Mouse (Mus musculus) urinary bladder, adult 18-20 months (tissue): ENCODE measurements around the gene Syde1.

Experiments
- DNase-seq, 2 experiments: peaks; one replicate each; pipeline ENCODE4 v3.0.0; 2022; ENCODE audit warnings: low spot score in 2 of 2, mixed read lengths in 2 of 2

Gene Syde1

DNA sequence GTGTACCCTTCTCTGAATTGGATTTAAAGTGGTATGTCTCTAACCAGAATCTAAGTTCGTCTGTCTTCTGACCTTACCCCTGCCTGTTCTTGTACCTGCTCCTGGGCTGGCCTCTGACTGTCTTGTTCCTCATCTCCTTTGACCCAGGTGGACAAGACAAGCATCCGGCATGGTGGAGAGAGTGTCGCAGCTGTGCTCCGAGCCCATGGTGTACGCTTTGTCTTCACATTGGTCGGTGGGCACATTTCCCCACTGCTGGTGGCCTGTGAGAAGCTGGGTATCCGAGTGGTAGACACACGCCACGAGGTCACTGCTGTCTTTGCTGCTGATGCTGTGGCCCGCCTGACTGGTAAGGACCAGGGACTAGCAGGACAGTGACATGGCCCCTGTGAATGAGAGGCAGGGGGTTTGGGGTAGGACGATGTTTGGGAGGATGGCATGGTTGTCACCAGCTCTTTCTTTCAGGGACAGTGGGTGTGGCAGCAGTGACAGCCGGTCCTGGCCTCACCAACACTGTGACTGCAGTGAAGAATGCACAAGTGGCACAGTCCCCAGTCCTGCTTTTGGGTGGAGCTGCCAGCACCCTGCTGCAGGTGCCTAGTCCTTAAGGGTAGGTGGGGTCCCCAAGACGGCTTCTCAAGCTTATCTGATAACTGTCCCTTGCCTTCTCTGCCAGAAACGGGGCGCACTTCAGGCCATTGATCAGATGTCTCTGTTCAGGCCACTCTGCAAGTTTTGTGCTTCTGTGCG, 15.2 kb downstream of the Syde1 start:
- DNase-seq = no peak

GRCm38 (mm10) chr10:78575690-78576089, 16.1 kb downstream of the Syde1 start:
- DNase-seq = no peak

- no peak for DNase-seq
Measured at GRCm38 (mm10) chr10:78575105-78575632, 16.6 kb downstream of the Syde1 start.

DNA sequence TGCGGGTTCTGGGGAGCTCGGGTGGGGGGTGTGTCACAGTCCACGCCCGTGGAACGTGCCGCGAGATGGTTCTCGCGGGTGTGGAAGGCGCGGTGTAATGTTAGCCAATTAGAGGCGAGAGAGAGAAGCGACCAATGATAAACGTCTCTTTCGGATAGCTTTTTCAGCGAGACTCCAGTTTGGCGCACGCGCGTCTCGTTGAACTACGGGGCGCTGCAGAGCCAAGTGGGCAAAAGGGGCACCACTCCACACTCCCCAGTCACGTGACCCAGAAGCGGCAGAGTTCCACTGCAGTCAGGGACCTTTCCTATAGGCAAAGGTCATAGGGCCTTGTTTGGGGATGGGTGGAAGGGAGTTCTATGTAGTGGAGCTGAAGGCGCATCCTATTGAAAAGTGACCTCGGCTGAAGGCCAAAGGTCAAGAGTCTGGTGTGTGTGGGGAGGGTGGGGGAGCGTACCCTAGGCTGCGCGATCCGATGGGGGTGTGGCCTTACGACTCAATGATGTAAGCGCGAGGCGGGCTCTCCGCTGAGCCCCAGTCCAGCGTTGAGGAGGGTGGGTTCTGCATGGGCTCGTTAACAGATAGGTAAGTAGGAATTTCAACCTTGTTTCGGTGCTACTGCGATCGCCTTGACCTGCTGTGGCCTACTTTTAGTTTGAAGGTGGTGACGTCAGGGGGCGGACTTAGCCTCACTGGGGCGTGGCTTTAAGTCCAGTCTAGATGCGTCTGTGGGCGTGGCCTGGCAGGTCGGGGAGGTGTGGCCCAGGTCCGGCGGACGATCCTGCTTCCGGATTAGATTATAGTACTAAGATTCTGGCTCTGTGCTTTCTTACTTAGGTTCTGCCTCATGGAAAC, 17.3 kb downstream of the Syde1 start, which contains the start of gene Ilvbl:
TSS of gene Ilvbl (plus strand) at position 97 of the 855 bp plus-strand sequence.
- DNase-seq = peak; percentile 91 to 95

DNA sequence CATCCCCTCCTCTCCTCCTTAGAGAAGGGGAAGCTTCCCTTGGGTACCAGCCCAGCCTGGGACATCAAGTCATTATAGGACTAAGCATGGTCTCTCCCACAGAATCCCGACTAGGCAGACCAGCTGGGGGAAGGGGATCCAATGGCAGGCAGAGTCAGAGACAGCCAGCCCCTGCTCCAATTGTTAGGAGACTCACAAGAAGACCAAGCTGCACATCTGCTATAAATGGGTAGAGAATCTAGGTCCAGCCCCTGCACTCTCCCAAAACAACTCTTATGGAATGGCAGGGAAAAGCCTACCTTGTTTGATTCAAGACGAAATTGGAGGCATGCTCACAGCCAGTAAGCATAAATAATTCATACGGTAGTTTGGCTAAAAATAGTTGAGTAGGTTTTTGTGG, 18.5 kb downstream of the Syde1 start:
- no peak for DNase-seq

GRCm38 (mm10) chr10:78570897-78571296, 20.9 kb downstream of the Syde1 start:
- no peak for DNase-seq

DNA sequence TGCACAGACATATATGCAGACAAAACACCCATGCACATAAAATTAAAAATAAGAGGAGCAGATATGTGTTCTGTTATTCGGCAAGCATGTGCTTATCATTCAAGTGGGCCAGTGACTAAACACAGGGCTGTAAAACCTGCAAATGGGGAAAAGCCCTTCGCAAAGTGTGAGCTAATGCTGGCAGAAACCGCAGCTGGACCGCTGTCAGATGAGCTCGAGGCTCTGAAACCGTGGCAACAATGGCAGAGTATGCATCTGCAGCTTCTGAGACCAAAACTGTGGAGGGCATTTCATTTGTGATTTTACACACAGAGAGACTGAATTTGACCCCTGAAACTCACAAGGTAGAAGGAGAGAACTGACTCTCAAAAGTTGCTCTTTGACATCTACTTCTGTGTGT, 21.3 kb downstream of the Syde1 start:
- DNase-seq = no peak

- DNase-seq = no peak
Measured at GRCm38 (mm10) chr10:78569686-78570085, 22.1 kb downstream of the Syde1 start.

DNA sequence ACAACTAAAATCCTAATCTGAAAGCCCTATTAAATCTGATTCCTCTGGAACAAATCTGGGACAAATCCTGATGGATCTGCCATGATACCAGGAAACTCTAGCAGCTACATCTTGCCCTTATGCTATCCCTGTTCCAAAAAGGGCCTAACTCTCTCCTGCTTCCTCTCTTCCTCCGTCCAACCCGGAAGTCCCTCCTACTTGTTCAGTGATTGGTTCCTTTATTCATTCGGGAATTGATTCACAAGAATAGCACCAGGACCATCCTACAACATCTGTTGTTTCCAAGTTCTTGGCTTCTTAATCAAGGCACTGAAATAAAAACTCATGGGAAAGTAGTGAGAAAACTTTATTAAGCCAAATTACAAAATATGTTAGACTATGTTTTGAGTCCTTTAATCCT, 22.6 kb downstream of the Syde1 start:
- no peak for DNase-seq

DNA sequence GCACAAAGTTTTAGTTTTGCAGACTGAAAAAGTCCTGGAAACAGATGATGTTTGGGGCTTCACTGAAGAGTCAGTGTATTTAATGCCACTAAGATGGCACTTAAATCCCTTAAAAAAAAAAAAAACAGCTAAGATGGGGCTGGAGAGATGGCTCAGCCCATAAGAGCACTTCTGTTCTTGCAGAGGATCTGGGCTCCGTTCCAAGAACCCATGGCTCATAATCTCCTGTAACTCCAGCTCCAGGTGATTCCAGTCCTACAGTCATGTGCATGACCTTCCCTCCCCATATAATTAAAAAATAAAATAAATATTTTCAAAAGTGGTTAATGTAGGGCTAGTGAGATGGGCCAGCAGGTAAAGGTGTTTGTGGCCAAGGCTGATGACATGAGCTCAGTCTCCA, 26.7 kb downstream of the Syde1 start:
- no peak for DNase-seq

GRCm38 (mm10) chr10:78540943-78541342, 50.8 kb downstream of the Syde1 start:
- no peak for DNase-seq
